Mouse (Mus musculus) 3134 (cell line): ENCODE results near the gene Mmachc.

Experiments
- DNase-seq: peaks from one replicate; pipeline ENCODE4 v3.0.0-alpha.2; 2011; ENCODE audit warnings: low spot score; ENCODE audit not compliant: insufficient read length; ENCODE audit errors: extremely low read depth

Mmachc gene

GRCm38 (mm10) chr4:116653228-116653627 is 55.0 kb downstream of the Mmachc start:
- DNase-seq, result no peak
